Mouse (Mus musculus) myocyte (in vitro differentiated cells): ENCODE measurements around the gene Pakap. TPM values are rescaled to one million over a fixed set of nuclear protein-coding genes. Genes with fewer than 3 reads are reported as not detected.

Experiments used
- H3K27me3 ChIP-seq: one replicate; pipeline ENCODE4 v1.6.1; 2011; ENCODE audit not compliant: control insufficient read depth, insufficient read depth, insufficient read length
- H3K36me3 ChIP-seq: one replicate; pipeline ENCODE4 v1.6.1; 2011; ENCODE audit not compliant: control insufficient read depth, insufficient read depth
- H3K4me2 ChIP-seq: one replicate; pipeline ENCODE4 v1.6.1; 2011; ENCODE audit warnings: low read depth, control low read depth
- H3K4me3 ChIP-seq: one replicate; pipeline ENCODE4 v1.5.1; 2011; ENCODE audit warnings: mild to moderate bottlenecking, control low read depth, moderate library complexity
- H3K79me2 ChIP-seq: one replicate; pipeline ENCODE4 v1.6.1; 2011; ENCODE audit not compliant: control insufficient read depth, insufficient read depth
- H3ac ChIP-seq: one replicate; pipeline ENCODE4 v1.6.1; 2011; ENCODE audit not compliant: control insufficient read depth, insufficient read length
- CEBPB ChIP-seq: IDR thresholded peaks from 2 replicates; pipeline ENCODE4 v1.6.1; 2011; ENCODE audit warnings: mild to moderate bottlenecking, moderate library complexity; ENCODE audit not compliant: poor library complexity, insufficient read depth, severe bottlenecking
- E2F4 ChIP-seq: IDR thresholded peaks from one replicate; pipeline ENCODE4 v1.6.1; 2011; ENCODE audit warnings: mild to moderate bottlenecking, control low read depth, moderate library complexity; ENCODE audit not compliant: insufficient read depth
- MAX ChIP-seq: IDR thresholded peaks from one replicate; pipeline ENCODE4 v1.6.1; 2011; ENCODE audit warnings: low read depth, mild to moderate bottlenecking, control low read depth
- MYOD1 ChIP-seq, 3 experiments: IDR thresholded peaks; one replicate each; pipeline ENCODE4 v1.6.1; 2011; ENCODE audit warnings: control low read depth in 2 of 3, low read depth in 2 of 3, mild to moderate bottlenecking in 2 of 3, moderate library complexity in 1 of 3; ENCODE audit not compliant: insufficient read length in 2 of 3, control insufficient read depth in 1 of 3
- MYOG ChIP-seq, 3 experiments: IDR thresholded peaks; one replicate each; pipeline ENCODE4 v1.6.1; 2011; ENCODE audit warnings: control low read depth in 2 of 3, low read depth in 2 of 3, mild to moderate bottlenecking in 2 of 3; ENCODE audit not compliant: insufficient read length in 2 of 3, control insufficient read depth in 1 of 3, insufficient read depth in 1 of 3
- POLR2A ChIP-seq: IDR thresholded peaks from one replicate; pipeline ENCODE4 v1.6.1; 2011; ENCODE audit warnings: low read depth, mild to moderate bottlenecking, control low read depth, moderate library complexity; ENCODE audit not compliant: insufficient read length
- POLR2AphosphoS2 ChIP-seq: IDR thresholded peaks from one replicate; pipeline ENCODE4 v1.6.1; 2011; ENCODE audit warnings: low read depth, control low read depth; ENCODE audit not compliant: insufficient read length
- REST ChIP-seq: IDR thresholded peaks from one replicate; pipeline ENCODE4 v1.6.1; 2011; ENCODE audit warnings: mild to moderate bottlenecking, control low read depth, moderate library complexity; ENCODE audit not compliant: insufficient read depth, insufficient read length
- SRF ChIP-seq: IDR thresholded peaks from one replicate; pipeline ENCODE4 v1.6.1; 2011; ENCODE audit warnings: low read depth; ENCODE audit not compliant: control insufficient read depth, insufficient read length
- TCF12 ChIP-seq: IDR thresholded peaks from one replicate; pipeline ENCODE4 v1.6.1; 2011; ENCODE audit warnings: mild to moderate bottlenecking, control low read depth; ENCODE audit not compliant: poor library complexity, insufficient read depth, severe bottlenecking
- TCF3 ChIP-seq: IDR thresholded peaks from one replicate; pipeline ENCODE4 v1.6.1; 2011; ENCODE audit warnings: low read depth, control low read depth; ENCODE audit not compliant: insufficient read length
- USF1 ChIP-seq: IDR thresholded peaks from one replicate; pipeline ENCODE4 v1.6.1; 2011; ENCODE audit warnings: low read depth, mild to moderate bottlenecking, control low read depth, moderate library complexity
- polyA plus RNA-seq: library from polyadenylated mRNA; unstranded; fragments of >200 nt; fragmentation: generic; extraction: Trizol; gene quantifications from one replicate; pipeline ENCODE4 v1.2.1, GENCODE M21; 2012; ENCODE audit warnings: missing spikeins

The Pakap gene
- polyA plus RNA-seq, 1 experiment = 6.5 TPM

DNA sequence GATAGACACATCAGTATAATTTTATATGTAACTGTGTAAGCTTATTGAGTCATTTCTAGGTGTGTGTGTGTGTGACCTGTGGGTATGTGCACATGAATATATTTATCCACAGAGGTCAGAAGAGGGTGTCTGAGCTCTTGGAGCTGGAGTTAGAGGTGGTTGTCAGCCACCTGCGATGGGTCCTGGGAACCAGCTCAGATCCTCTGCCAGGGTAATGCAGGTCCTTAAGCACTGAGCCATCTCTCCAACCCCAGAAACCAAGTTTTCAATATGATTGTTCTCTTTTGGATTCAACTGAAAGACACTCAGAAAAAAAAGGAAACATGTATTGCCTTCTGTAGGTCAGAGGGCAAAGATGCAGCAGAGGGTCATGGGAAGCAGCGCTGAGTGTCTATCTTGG is 114.4 kb downstream of the Pakap start:
- peaks cover 3% of the 10 kb centered on the region for H3K79me2 ChIP-seq
- no peak for TF ChIP-seq USF1
- TF ChIP-seq MYOG (IDR thresholded peaks at IDR 0.05; ENCODE audit: control insufficient read depth in 1 of 3, insufficient read depth in 1 of 3, insufficient read length in 2 of 3, low read depth in 2 of 3) = no peak
- no peak for TF ChIP-seq MYOD1 (IDR thresholded peaks at IDR 0.05; ENCODE audit: control insufficient read depth in 1 of 3, insufficient read length in 2 of 3, low read depth in 2 of 3)
- TF ChIP-seq POLR2A = no peak
- no peak for TF ChIP-seq REST
- no peak for TF ChIP-seq TCF3
- no peak for TF ChIP-seq SRF
- no peak for TF ChIP-seq E2F4
- no peak for TF ChIP-seq POLR2AphosphoS2
- TF ChIP-seq TCF12 = no peak
- no peak for TF ChIP-seq MAX
- no peak for TF ChIP-seq CEBPB
- H3K4me2 ChIP-seq = no peak overlapping the region
- H3K36me3 ChIP-seq = peaks cover 19% of the 10 kb centered on the region
- H3K27me3 ChIP-seq = no peaks in the 10 kb centered on the region
- H3ac ChIP-seq = no peak overlapping the region
- H3K4me3 ChIP-seq = no peak overlapping the region

- peaks cover 25% of the 10 kb centered on the region for H3K36me3 ChIP-seq
- H3K27me3 ChIP-seq = no peaks in the 10 kb centered on the region
- no peak overlapping the region for H3K4me3 ChIP-seq
- H3K79me2 ChIP-seq = no peaks in the 10 kb centered on the region
- H3ac ChIP-seq = no peak overlapping the region
- TF ChIP-seq POLR2A = no peak
- TF ChIP-seq E2F4 = no peak
- TF ChIP-seq CEBPB = no peak
- no peak for TF ChIP-seq REST
- no peak overlapping the region for H3K4me2 ChIP-seq
Observed at GRCm38 (mm10) chr4:57682944-57683343, 115.0 kb downstream of the Pakap start.

DNA sequence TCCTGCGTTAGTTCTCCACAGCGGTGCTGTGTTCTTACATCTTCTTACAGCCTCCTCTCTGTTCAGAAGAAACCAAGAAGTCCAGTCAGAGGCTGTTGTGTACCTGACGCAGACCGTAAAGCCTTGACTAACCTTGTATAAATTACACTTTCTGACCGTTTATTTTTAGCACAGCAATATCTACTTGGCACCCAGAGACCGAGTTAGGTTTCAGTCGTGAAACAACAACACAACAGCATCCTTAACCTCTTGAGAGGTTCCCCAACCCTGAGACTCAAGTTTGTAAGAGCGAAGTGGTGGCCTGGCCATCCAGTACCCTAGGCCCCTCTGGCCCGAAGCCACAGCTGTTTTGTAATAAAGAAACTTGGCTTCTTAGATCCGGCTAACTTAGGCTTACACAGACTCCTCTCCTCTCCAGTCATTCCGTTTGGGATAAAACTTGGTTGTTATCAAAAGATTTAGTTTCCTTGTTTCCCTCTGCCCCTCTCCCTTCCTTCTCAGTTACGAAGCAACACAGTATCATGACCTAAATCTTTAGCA is 116.8 kb downstream of the Pakap start:
- Histone ChIP-seq H3K4me3 (no peak overlapping the region), H3K27me3 (no peaks in the 10 kb centered on the region), H3K79me2 (no peaks in the 10 kb centered on the region), H3ac (no peak overlapping the region), H3K4me2 (no peak overlapping the region), H3K36me3 (peaks cover 26% of the 10 kb centered on the region)
- TF ChIP-seq TCF3 (no peak), TCF12 (no peak), POLR2AphosphoS2 (no peak), MAX (no peak), E2F4 (no peak), POLR2A (no peak), CEBPB (no peak), MYOD1 (IDR thresholded peaks at IDR 0.05; ENCODE audit: control insufficient read depth in 1 of 3, insufficient read length in 2 of 3, low read depth in 2 of 3) (no peak), SRF (no peak), REST (no peak), USF1 (no peak), MYOG (IDR thresholded peaks at IDR 0.05; ENCODE audit: control insufficient read depth in 1 of 3, insufficient read depth in 1 of 3, insufficient read length in 2 of 3, low read depth in 2 of 3) (no peak)

DNA sequence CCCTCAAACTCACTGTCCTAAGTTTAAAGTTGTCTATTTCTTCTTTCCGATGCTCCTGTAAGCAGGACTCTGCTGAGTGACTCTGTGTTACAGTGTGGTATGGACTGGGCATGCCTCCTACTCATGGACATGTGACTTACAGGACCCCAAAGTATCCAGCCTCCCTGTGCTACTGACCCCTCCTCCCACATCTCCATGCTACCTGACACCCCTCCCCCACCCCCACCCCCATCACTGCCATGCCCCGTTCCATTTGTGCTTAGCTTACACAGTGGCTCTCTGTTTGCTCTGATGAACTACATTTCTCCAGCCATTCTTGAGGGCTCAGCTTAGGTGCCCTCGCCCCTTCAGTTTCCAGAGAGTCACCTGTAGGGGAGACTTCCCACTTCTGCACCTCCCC is 118.8 kb downstream of the Pakap start:
- Histone ChIP-seq H3K4me2 (no peak overlapping the region), H3K79me2 (no peaks in the 10 kb centered on the region), H3K4me3 (no peak overlapping the region), H3K27me3 (no peaks in the 10 kb centered on the region), H3K36me3 (peaks cover 25% of the 10 kb centered on the region), H3ac (no peak overlapping the region)
- TF ChIP-seq TCF12 = no peak

DNA sequence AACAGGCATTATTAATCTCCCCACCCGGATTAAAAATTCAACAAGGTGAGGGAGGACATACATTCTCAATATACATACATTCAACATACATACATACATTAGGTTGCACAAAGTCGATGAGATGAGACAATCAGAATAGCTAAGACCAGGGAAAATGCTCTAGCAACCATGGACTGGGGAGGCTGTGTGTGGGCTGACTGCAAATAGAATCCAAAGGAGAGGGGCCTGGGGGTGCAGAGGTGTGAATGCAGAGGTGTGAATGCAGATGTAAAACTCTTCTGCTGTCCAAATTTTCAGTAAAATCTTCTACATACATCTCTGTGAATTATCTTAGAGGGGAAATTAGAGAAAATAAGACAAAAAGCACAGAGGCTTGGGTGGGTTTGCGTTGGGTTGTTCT is 119.6 kb downstream of the Pakap start:
- no peak overlapping the region for H3K4me2 ChIP-seq
- peaks cover 25% of the 10 kb centered on the region for H3K36me3 ChIP-seq
- no peaks in the 10 kb centered on the region for H3K79me2 ChIP-seq
- no peaks in the 10 kb centered on the region for H3K27me3 ChIP-seq
- no peak overlapping the region for H3ac ChIP-seq
- TF ChIP-seq POLR2AphosphoS2 (no peak), USF1 (no peak), MAX (no peak), TCF3 (no peak), MYOD1 (IDR thresholded peaks at IDR 0.05; ENCODE audit: control insufficient read depth in 1 of 3, insufficient read length in 2 of 3, low read depth in 2 of 3) (no peak), TCF12 (no peak), SRF (no peak), CEBPB (no peak), E2F4 (no peak), POLR2A (no peak), REST (no peak), MYOG (IDR thresholded peaks at IDR 0.05; ENCODE audit: control insufficient read depth in 1 of 3, insufficient read depth in 1 of 3, insufficient read length in 2 of 3, low read depth in 2 of 3) (no peak)
- no peak overlapping the region for H3K4me3 ChIP-seq
